In genomic region chr3:66970261-66970660, GRCm38 (mm10) we compare ENCODE assay signal across 13 mouse cellular contexts. TPM values are rescaled to one million over a fixed set of nuclear protein-coding genes. Genes with fewer than 3 reads are reported as not detected.
DNase-seq lines count a peak whose midpoint lies in the region; ATAC-seq lines count a peak whose summit lies in the region.
"Had no signal": no experiment of that assay in that cellular context is flagged by ENCODE, and none has a peak within 500 bp of the region (broad histone marks: within the 10 kb centered on the region; RNA-seq: fewer than 3 reads in every experiment).

No protein-coding gene starts in this region.

- no peaks in the 10 kb centered on the region for H3K36me3 ChIP-seq in liver, embryonic 11.5 days (ENCODE audit: control insufficient read depth, insufficient read depth, low read length)
- H3K36me3 ChIP-seq in limb, embryonic 15.5 days: no peaks in the 10 kb centered on the region
- no peaks in the 10 kb centered on the region for H3K36me3 ChIP-seq in neural tube, embryonic 13.5 days

- no peak for DNase-seq in liver, embryonic 11.5 days (ENCODE audit: low spot score)
- DNase-seq in liver: no peak
- DNase-seq in forelimb bud, embryonic 11.5 days (ENCODE audit: low read depth, low spot score): peak; percentile 38
- DNase-seq in kidney, adult 9 months: no peak
- DNase-seq in layer of hippocampus, postnatal 25 days (ENCODE audit: extremely low spot score in 1 of 2, low spot score in 1 of 2): no peak
- DNase-seq: adrenal gland, postnatal 14 days; cerebellum, adult 8-10 months; forebrain, postnatal 0 days; lung, postnatal 10 days had no signal

- peak overlapping the region; percentile 22; the same call in 1 of the 2 replicates for H3K4me3 ChIP-seq in liver, embryonic 11.5 days (ENCODE audit: low read depth, low read length)
- H3K4me3 ChIP-seq in limb, embryonic 15.5 days: no peak overlapping the region
- H3K4me3 ChIP-seq in neural tube, embryonic 13.5 days: peak overlapping the region; percentile 18
- H3K4me3 ChIP-seq: left cerebral cortex, adult 2 months had no signal

- no peak overlapping the region for H3K27ac ChIP-seq in liver, embryonic 11.5 days (ENCODE audit: low read depth, low read length)
- peak overlapping the region; percentile 17; the same call in 1 of the 2 replicates for H3K27ac ChIP-seq in limb, embryonic 15.5 days
- no peak overlapping the region for H3K27ac ChIP-seq in neural tube, embryonic 13.5 days (replicated peaks)
- H3K27ac ChIP-seq: left cerebral cortex, adult 2 months had no signal

- WGBS in liver, embryonic 11.5 days: under 1% methylated on average over 10 of the region's 10 CpGs
- 13% methylated on average over 10 of the region's 10 CpGs for WGBS in limb, embryonic 15.5 days
- WGBS in neural tube, embryonic 13.5 days: 2% methylated on average over 10 of the region's 10 CpGs

- H3K9ac ChIP-seq in liver, embryonic 11.5 days (ENCODE audit: low read depth, low read length): no peak overlapping the region
- no peak overlapping the region for H3K9ac ChIP-seq in limb, embryonic 15.5 days
- no peak overlapping the region for H3K9ac ChIP-seq in neural tube, embryonic 13.5 days
- H3K9ac ChIP-seq: forebrain, postnatal 0 days had no signal

- no peak for ATAC-seq in liver, embryonic 11.5 days (replicated peaks; ENCODE audit: low FRiP score)
- ATAC-seq in limb, embryonic 15.5 days (ENCODE audit: insufficient number of reproducible peaks, low FRiP score, low TSS enrichment, low read depth): no peak
- ATAC-seq in neural tube, embryonic 13.5 days (ENCODE audit: low read depth): 0 out of 2 replicates have a peak, but pooled peaks have one; percentile 20
- ATAC-seq: forebrain, postnatal 0 days had no signal

- peaks cover 65% of the 10 kb centered on the region for H3K27me3 ChIP-seq in liver, embryonic 11.5 days (replicated peaks; ENCODE audit: control insufficient read depth, insufficient read depth, low read length)
- H3K27me3 ChIP-seq in limb, embryonic 15.5 days: peaks cover 58% of the 10 kb centered on the region
- H3K27me3 ChIP-seq in neural tube, embryonic 13.5 days: peaks cover 85% of the 10 kb centered on the region

- H3K4me1 ChIP-seq in liver, embryonic 11.5 days (replicated peaks; ENCODE audit: control insufficient read depth, insufficient read depth, low read length): 0 out of 2 replicates have a peak, but pooled peaks cover 4% of the 10 kb centered on the region
- H3K4me1 ChIP-seq in limb, embryonic 15.5 days: peaks cover 20% of the 10 kb centered on the region
- H3K4me1 ChIP-seq in neural tube, embryonic 13.5 days (replicated peaks): peaks cover 17% of the 10 kb centered on the region

- peak overlapping the region; percentile 54 for H3K4me2 ChIP-seq in liver, embryonic 11.5 days
- H3K4me2 ChIP-seq in limb, embryonic 15.5 days: 0 out of 2 replicates have a peak overlapping the region, but pooled peaks have one; percentile 19
- H3K4me2 ChIP-seq in neural tube, embryonic 13.5 days: peak overlapping the region; percentile 41

- no peaks in the 10 kb centered on the region for H3K9me3 ChIP-seq in liver, embryonic 11.5 days (ENCODE audit: control insufficient read depth, low read length)
- no peaks in the 10 kb centered on the region for H3K9me3 ChIP-seq in limb, embryonic 15.5 days
- H3K9me3 ChIP-seq in neural tube, embryonic 13.5 days: no peaks in the 10 kb centered on the region

RNA-seq across cellular contexts. Expression of gene Rsrc1, which starts 10.9 kb away (rescaled TPM):
- 27.4 and 32.7 TPM in 2 replicates for polyA plus RNA-seq in liver, embryonic 11.5 days (2014; fragmentation: Nextera tagmentation; extraction: Ambion mirVana)
- 36.4 and 39.7 TPM in 2 replicates for polyA plus RNA-seq in limb, embryonic 15.5 days (2015; fragmentation: Nextera tagmentation; extraction: Ambion mirVana)
- polyA plus RNA-seq in neural tube, embryonic 13.5 days (2015; fragmentation: Nextera tagmentation; extraction: Ambion mirVana): 34.5 and 39.0 TPM in 2 replicates
- total RNA-seq in layer of hippocampus, postnatal 25 days (2021): 10 to 100 TPM; 33.0 to 34.6 TPM

RNA-seq across cellular contexts. Expression of gene Shox2, which starts 11.3 kb away (rescaled TPM):
- polyA plus RNA-seq in liver, embryonic 11.5 days (2014; fragmentation: Nextera tagmentation; extraction: Ambion mirVana): 1.1 and 2.9 TPM in 2 replicates
- polyA plus RNA-seq in limb, embryonic 15.5 days (2015; fragmentation: Nextera tagmentation; extraction: Ambion mirVana): 33.9 and 34.1 TPM in 2 replicates
- 18.6 and 18.9 TPM in 2 replicates for polyA plus RNA-seq in neural tube, embryonic 13.5 days (2015; fragmentation: Nextera tagmentation; extraction: Ambion mirVana)
- not detected for total RNA-seq in layer of hippocampus, postnatal 25 days (2021)
- total RNA-seq: left cerebral cortex, adult 2 months had no signal
- polyA plus RNA-seq: spleen, adult 2 months had no signal
